Mouse (Mus musculus): ENCODE measurements around the gene Nek9. TPM values are rescaled to one million over a fixed set of nuclear protein-coding genes. Genes with fewer than 3 reads are reported as not detected.

The Nek9 gene
- polyA plus RNA-seq, 1 experiment, result 2.6 TPM

- TF ChIP-seq FLI1 (IDR thresholded peaks at IDR 0.05; ENCODE audit: low read length), result no peak
- Histone ChIP-seq H3K27me3 (replicated peaks) (no peaks in the 10 kb centered on the region), H3K36me3 (replicated peaks; ENCODE audit: low read length) (peaks cover 3% of the 10 kb centered on the region), H3K4me3 (replicated peaks) (peak overlapping the region; percentile 94), H3K4me1 (peaks cover 51% of the 10 kb centered on the region), H3K9me3 (no peaks in the 10 kb centered on the region)
Measured at GRCm38 (mm10) chr12:85373591-85374560, 34.7 kb upstream of the Nek9 start.

GRCm38 (mm10) chr12:85372068-85372665 is 33.0 kb upstream of the Nek9 start:
- Histone ChIP-seq H3K27me3 (replicated peaks) (no peaks in the 10 kb centered on the region), H3K4me3 (replicated peaks) (peak overlapping the region; percentile 83), H3K4me1 (peaks cover 63% of the 10 kb centered on the region), H3K36me3 (replicated peaks; ENCODE audit: low read length) (peaks cover 5% of the 10 kb centered on the region), H3K9me3 (no peaks in the 10 kb centered on the region)
- TF ChIP-seq FLI1 (IDR thresholded peaks at IDR 0.05; ENCODE audit: low read length) (no peak), GATA1 (IDR thresholded peaks at IDR 0.05; ENCODE audit: borderline replicate concordance, low read length) (no peak)

- TF ChIP-seq FLI1 (IDR thresholded peaks at IDR 0.05; ENCODE audit: low read length) (no peak), GATA1 (IDR thresholded peaks at IDR 0.05; ENCODE audit: borderline replicate concordance, low read length) (no peak)
- Histone ChIP-seq H3K27me3 (replicated peaks) (no peaks in the 10 kb centered on the region), H3K4me1 (peaks cover 85% of the 10 kb centered on the region), H3K4me3 (replicated peaks) (no peak overlapping the region), H3K9me3 (no peaks in the 10 kb centered on the region), H3K36me3 (replicated peaks; ENCODE audit: low read length) (peaks cover 18% of the 10 kb centered on the region)
Measured at GRCm38 (mm10) chr12:85368441-85369063, 29.4 kb upstream of the Nek9 start.

- Histone ChIP-seq H3K4me1 (peaks cover 79% of the 10 kb centered on the region), H3K9me3 (no peaks in the 10 kb centered on the region), H3K4me3 (replicated peaks) (no peak overlapping the region), H3K36me3 (replicated peaks; ENCODE audit: low read length) (peaks cover 29% of the 10 kb centered on the region), H3K27me3 (replicated peaks) (no peaks in the 10 kb centered on the region)
- TF ChIP-seq GATA1 (IDR thresholded peaks at IDR 0.05; ENCODE audit: borderline replicate concordance, low read length) (no peak), FLI1 (IDR thresholded peaks at IDR 0.05; ENCODE audit: low read length) (no peak)
Measured at GRCm38 (mm10) chr12:85366271-85366670, 27.1 kb upstream of the Nek9 start.

GRCm38 (mm10) chr12:85362510-85362909 is 23.3 kb upstream of the Nek9 start:
- peaks cover 73% of the 10 kb centered on the region for H3K4me1 ChIP-seq
- TF ChIP-seq GATA1 (IDR thresholded peaks at IDR 0.05; ENCODE audit: borderline replicate concordance, low read length), result no peak
- no peak overlapping the region for H3K4me3 ChIP-seq (replicated peaks)
- peaks cover 32% of the 10 kb centered on the region for H3K36me3 ChIP-seq (replicated peaks; ENCODE audit: low read length)
- no peaks in the 10 kb centered on the region for H3K27me3 ChIP-seq (replicated peaks)
- no peaks in the 10 kb centered on the region for H3K9me3 ChIP-seq

- Histone ChIP-seq H3K9me3 (no peaks in the 10 kb centered on the region), H3K27me3 (replicated peaks) (no peaks in the 10 kb centered on the region), H3K36me3 (replicated peaks; ENCODE audit: low read length) (peaks cover 32% of the 10 kb centered on the region), H3K4me3 (replicated peaks) (no peak overlapping the region), H3K4me1 (peaks cover 66% of the 10 kb centered on the region)
- no peak for TF ChIP-seq GATA1 (IDR thresholded peaks at IDR 0.05; ENCODE audit: borderline replicate concordance, low read length)
- no peak for TF ChIP-seq FLI1 (IDR thresholded peaks at IDR 0.05; ENCODE audit: low read length)
Measured at GRCm38 (mm10) chr12:85361580-85361979, 22.4 kb upstream of the Nek9 start.

- Histone ChIP-seq H3K9me3 (no peaks in the 10 kb centered on the region), H3K4me3 (replicated peaks) (no peak overlapping the region), H3K27me3 (replicated peaks) (no peaks in the 10 kb centered on the region), H3K36me3 (replicated peaks; ENCODE audit: low read length) (peaks cover 32% of the 10 kb centered on the region), H3K4me1 (peaks cover 62% of the 10 kb centered on the region)
- TF ChIP-seq FLI1 (IDR thresholded peaks at IDR 0.05; ENCODE audit: low read length) (no peak), GATA1 (IDR thresholded peaks at IDR 0.05; ENCODE audit: borderline replicate concordance, low read length) (no peak)
Measured at GRCm38 (mm10) chr12:85361165-85361564, 22.0 kb upstream of the Nek9 start.

- H3K4me1 ChIP-seq, result peaks cover 42% of the 10 kb centered on the region
- no peaks in the 10 kb centered on the region for H3K27me3 ChIP-seq (replicated peaks)
- H3K9me3 ChIP-seq, result no peaks in the 10 kb centered on the region
- H3K4me3 ChIP-seq (replicated peaks), result no peak overlapping the region
- H3K36me3 ChIP-seq (replicated peaks; ENCODE audit: low read length), result peaks cover 59% of the 10 kb centered on the region
- TF ChIP-seq GATA1 (IDR thresholded peaks at IDR 0.05; ENCODE audit: borderline replicate concordance, low read length) (no peak), FLI1 (IDR thresholded peaks at IDR 0.05; ENCODE audit: low read length) (no peak)
Measured at GRCm38 (mm10) chr12:85354061-85354460, 14.9 kb upstream of the Nek9 start.

- TF ChIP-seq GATA1 (IDR thresholded peaks at IDR 0.05; ENCODE audit: borderline replicate concordance, low read length), result no peak
- TF ChIP-seq FLI1 (IDR thresholded peaks at IDR 0.05; ENCODE audit: low read length), result no peak
- peaks cover 81% of the 10 kb centered on the region for H3K36me3 ChIP-seq (replicated peaks; ENCODE audit: low read length)
Measured at GRCm38 (mm10) chr12:85350407-85351232, 11.5 kb upstream of the Nek9 start.

More at GRCm38 (mm10) chr12:85350407-85351232, 11.5 kb upstream of the Nek9 start:
- Histone ChIP-seq H3K27me3 (replicated peaks) (no peaks in the 10 kb centered on the region), H3K4me1 (peaks cover 50% of the 10 kb centered on the region), H3K9me3 (no peaks in the 10 kb centered on the region), H3K4me3 (replicated peaks) (no peak overlapping the region)
